Mouse (Mus musculus) T-helper 2 cell (primary cell): ENCODE data around the gene Gm21586.
"Not testable (repeated sequence)": the region's sequence is repeated elsewhere in the genome, so short reads cannot be mapped to it uniquely, and the experiment has no call there.

Experiments
- in situ Hi-C: fragments of 300-600 bp; cut with MboI, MseI; formaldehyde crosslinking; loops from one replicate; pipeline ENCODE4 v1.15.1; 2025; ENCODE audit warnings: high pct_unique_total_duplicates

Gene Gm21586

GRCm38 (mm10) chr4:42439078-42439477 lies at the start of gene Gm21586:
Gene Gm21586 (plus strand): TSS chr4:42439378.
- in situ Hi-C loops = not testable (repeated sequence)

DNA sequence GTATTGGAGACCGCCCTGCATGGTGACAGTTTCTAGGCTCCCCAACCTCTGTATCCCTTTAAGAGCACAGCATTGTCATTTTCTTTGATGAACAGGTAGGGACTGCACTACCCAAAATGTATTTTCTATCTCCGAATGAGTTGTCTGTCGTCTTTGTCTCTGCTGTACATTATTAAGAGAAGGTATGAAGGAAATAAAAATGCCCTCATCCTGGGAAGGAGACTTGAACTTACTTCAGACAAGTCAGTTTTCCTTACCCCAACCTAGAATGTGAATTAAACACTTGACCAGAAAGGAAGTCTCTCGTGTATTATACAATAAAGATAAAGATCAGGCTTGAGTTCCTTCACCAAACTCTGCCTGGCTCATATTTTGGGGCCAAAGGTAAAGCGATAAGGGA lies 27.3 kb downstream of the Gm21586 start, which contains the start of gene Gm2163:
Gm2163 (plus strand) TSS at position 301 of the 400 bp plus-strand sequence.
- in situ Hi-C loops = not testable (repeated sequence)
